In the genomic region with DNA sequence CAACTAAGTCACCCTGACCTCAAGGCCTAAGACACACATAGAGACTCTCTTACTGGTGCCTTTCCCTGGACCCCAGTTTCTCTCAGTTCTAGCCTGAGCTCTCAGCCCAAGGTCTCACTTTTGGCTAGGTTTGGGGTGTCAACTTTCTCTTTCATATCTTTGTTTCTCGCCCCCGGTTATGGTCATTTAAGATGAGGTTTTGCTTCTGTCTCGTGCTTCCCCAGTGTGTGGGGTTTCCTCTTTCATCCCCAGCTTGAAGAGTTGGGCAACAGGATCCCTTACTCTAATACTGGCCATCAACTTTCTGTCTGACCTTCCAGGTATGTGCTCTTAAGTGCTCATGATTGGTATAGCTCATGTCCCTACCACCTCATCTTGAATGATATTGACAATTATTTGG, we compare ENCODE assay signal across 12 mouse cellular contexts.
"Had no signal": no experiment of that assay in that cellular context is flagged by ENCODE, and none has a peak within 500 bp of the region (broad histone marks: within the 10 kb centered on the region; RNA-seq: fewer than 3 reads in every experiment).

No protein-coding gene starts in this region.

- H3K36me3 ChIP-seq: midbrain, embryonic 13.5 days; midbrain, embryonic 15.5 days; neural tube, embryonic 12.5 days had no signal

- H3K9ac ChIP-seq: lung, embryonic 14.5 days; midbrain, embryonic 13.5 days; midbrain, embryonic 15.5 days; neural tube, embryonic 12.5 days had no signal

- H3K27me3 ChIP-seq: midbrain, embryonic 13.5 days; midbrain, embryonic 15.5 days; neural tube, embryonic 12.5 days had no signal

- H3K27ac ChIP-seq: midbrain, embryonic 13.5 days; midbrain, embryonic 15.5 days; neural tube, embryonic 12.5 days had no signal

- H3K9me3 ChIP-seq: midbrain, embryonic 13.5 days; midbrain, embryonic 15.5 days; neural tube, embryonic 12.5 days had no signal

- ATAC-seq: midbrain, embryonic 13.5 days; midbrain, embryonic 15.5 days had no signal

- H3K4me2 ChIP-seq: lung, embryonic 14.5 days; midbrain, embryonic 11.5 days; midbrain, embryonic 13.5 days; midbrain, embryonic 15.5 days; neural tube, embryonic 12.5 days had no signal

- DNase-seq: lung, adult 18-20 months; lung, embryonic 14.5 days; lung, postnatal 10 days; lung, postnatal 4 days; right cerebral cortex, postnatal 14 days; thymus, adult 18-20 months; thymus, postnatal 14 days; thymus, postnatal 36 days had no signal

- H3K4me1 ChIP-seq: midbrain, embryonic 13.5 days; midbrain, embryonic 15.5 days; neural tube, embryonic 12.5 days had no signal

- H3K4me3 ChIP-seq: midbrain, embryonic 13.5 days; midbrain, embryonic 15.5 days; neural tube, embryonic 12.5 days had no signal
